Mouse (Mus musculus): Measurements from ENCODE around the gene Gjd2.

Gjd2 gene

GRCm38 (mm10) chr2:114013846-114014245 lies 427 bp upstream of the Gjd2 start:
- no peak for DNase-seq (ENCODE audit: low spot score in 2 of 2)

GRCm38 (mm10) chr2:114012749-114013211 lies 639 bp downstream of the Gjd2 start:
- peak; percentile 24 to 42 for DNase-seq (ENCODE audit: low spot score in 2 of 2)

GRCm38 (mm10) chr2:114011838-114012237 lies 1.6 kb downstream of the Gjd2 start:
- no peak for DNase-seq (ENCODE audit: low spot score in 2 of 2)

GRCm38 (mm10) chr2:114008321-114008720 lies 5.1 kb downstream of the Gjd2 start:
- DNase-seq (ENCODE audit: low spot score in 2 of 2): no peak

- no peak for DNase-seq (ENCODE audit: low spot score in 2 of 2)
Measured at GRCm38 (mm10) chr2:113997484-113997883, 15.9 kb downstream of the Gjd2 start.

- no peak for DNase-seq (ENCODE audit: low spot score in 2 of 2)
Measured at GRCm38 (mm10) chr2:113996930-113997329, 16.5 kb downstream of the Gjd2 start.

- no peak for DNase-seq (ENCODE audit: low spot score in 2 of 2)
Measured at GRCm38 (mm10) chr2:113984890-113985289, 28.5 kb downstream of the Gjd2 start.

- peak in 1 of 2 experiments; percentile 49 for DNase-seq (ENCODE audit: low spot score in 2 of 2)
Measured at GRCm38 (mm10) chr2:113980664-113981063, 32.8 kb downstream of the Gjd2 start.

- no peak for DNase-seq (ENCODE audit: low spot score in 2 of 2)
Measured at GRCm38 (mm10) chr2:113978151-113978771, 35.2 kb downstream of the Gjd2 start.

GRCm38 (mm10) chr2:113973950-113974349 lies 39.5 kb downstream of the Gjd2 start:
- no peak for DNase-seq (ENCODE audit: low spot score in 2 of 2)

- DNase-seq (ENCODE audit: low spot score in 2 of 2): peak in 1 of 2 experiments; percentile 17
Measured at GRCm38 (mm10) chr2:113966421-113966820, 47.0 kb downstream of the Gjd2 start.
